Mouse (Mus musculus): ENCODE results near the gene Papss2.
"Not testable (repeated sequence)": the region's sequence is repeated elsewhere in the genome, so short reads cannot be mapped to it uniquely, and the experiment has no call there.

Gene Papss2

DNA sequence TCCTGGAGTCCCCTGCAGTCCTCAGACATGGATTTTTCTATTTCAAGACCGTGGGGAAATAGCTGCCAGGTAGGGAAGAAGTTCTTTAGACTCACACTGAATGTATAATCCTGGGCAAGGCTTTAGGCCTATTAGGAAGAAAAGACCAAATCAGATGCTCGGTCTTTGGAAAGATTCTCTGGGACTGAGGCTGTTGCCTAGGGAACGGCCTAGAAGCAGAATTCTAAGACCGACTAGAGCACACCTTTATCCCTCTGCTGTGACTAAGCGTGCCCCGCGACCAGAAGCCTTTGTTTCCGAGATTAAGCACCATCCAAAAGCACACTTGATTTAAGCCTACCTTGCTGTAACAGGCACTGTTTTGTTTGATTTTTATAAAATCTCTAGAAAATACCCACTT lies 46.4 kb downstream of the Papss2 start:
- DNase-seq: no peak

DNA sequence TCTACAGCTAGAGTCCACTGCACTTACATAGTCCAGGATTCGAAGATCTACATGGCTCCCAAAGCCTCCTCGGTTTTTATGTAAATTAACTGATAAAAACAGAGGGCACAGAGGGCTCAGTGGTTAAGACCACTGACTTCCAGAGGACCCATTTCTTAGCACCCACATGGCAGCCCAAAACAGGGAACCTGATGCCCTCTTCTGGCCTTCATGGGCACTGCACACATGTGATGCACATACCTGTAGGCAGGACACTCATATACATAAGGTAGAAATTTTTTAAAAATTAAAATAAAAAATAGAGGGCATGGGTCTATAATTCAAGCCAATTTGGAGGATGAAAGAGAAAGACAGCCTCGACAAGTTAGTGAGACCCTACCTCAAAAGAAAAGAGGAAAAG lies 48.1 kb downstream of the Papss2 start:
- DNase-seq: no peak

DNA sequence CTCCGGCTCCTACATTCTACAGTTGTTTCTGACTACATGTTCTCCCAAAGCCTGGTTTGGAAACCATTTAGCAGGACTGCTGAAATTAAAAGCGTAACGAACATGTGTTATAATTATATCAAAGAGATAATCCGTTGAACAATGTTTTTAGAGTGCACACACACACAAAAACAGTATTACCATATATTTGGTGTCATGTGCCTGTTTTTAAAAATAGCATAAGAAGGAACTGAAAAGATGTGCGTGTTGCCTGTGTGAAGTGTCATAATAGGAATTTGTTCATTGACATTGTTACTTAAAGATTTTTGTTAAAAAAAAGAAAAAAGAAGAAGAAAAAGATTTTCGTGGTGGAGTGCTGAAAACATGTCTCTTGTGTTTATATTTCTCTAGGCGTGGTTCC lies 50.3 kb downstream of the Papss2 start:
- DNase-seq: no peak

DNA sequence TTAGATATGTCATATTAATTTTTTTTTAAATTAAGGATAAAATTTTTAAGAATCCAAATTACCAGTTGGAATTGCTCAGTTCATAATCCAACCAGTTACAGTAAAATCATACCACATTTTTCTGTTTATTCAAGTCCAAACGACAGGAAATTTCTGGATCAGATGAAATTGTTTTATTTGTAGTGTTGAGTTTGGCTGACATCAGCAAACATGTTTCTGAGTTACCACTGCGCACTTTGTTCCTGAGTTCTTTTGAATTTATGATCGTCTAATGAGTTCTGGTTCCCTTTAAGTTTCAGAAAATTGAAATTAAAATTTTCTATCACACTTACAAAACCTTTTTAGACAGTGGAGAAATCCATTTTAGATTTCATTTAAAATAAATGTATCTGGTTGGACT lies 50.8 kb downstream of the Papss2 start:
- no peak for DNase-seq

DNA sequence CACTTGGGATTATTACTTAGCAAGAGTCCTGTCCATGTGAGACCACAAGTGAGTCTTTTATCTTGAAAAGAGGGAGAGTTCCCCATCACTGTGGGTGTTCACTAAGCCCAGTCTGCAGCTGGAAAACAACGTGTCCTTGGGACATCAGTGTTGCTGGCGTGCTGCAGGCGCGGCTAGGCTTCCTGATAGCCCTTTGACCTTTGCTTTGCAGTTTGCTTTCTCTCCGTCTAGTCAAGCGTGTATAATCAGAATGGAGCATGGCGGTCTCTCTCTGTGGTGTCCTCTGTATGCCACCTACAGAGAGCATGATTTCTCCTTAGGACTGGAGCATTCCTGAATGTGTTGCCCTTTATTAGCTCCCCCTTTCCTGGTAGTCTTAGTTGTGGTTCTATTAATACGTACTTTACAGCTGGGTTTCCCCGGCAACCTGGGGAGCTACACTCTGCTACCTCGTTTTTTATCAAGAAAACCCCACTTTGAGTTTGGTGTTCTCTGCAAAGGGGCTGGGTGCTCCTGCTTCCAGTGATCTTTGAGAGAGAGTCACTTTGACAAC lies 52.5 kb downstream of the Papss2 start:
- DNase-seq: no peak

DNA sequence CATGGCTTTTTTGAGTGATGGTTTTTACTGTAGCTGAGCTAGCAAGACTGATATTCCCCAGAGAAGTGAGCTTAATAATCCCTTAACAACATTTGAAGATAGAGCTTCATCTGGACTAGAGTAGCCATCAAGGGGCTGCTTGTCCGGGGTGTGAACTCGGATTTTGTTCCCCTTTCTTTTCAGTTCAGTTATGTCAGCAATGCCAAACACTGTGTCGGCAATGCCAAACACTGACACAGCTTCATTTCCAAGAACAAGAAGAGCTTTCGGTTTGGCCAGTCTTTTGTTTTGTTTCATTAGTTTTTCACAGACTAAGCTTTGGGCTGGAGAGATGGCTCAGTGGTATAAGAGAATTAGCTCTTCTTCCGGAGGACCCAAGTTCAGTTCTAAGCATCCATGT lies 55.5 kb downstream of the Papss2 start:
- no peak for DNase-seq

DNA sequence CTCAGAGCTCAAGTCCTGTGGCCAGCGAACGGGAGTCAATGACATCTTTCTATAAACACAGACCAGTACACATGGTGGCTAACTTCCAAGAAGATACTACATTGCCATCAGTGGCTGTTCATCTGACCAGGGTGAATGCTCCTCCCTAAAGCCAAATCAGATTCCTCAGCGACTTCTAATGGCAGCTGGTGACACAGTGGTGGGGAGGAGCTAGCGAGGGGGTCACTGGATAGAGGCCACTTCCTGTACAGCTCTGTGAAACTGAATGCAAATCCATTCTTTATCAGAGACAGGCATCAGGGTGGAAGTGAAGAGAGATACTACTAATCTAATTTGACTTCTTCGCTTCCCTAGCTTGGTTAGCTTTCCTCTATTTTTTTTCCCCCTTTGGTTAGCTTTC lies 57.5 kb downstream of the Papss2 start:
- peak; percentile 26 for DNase-seq

DNA sequence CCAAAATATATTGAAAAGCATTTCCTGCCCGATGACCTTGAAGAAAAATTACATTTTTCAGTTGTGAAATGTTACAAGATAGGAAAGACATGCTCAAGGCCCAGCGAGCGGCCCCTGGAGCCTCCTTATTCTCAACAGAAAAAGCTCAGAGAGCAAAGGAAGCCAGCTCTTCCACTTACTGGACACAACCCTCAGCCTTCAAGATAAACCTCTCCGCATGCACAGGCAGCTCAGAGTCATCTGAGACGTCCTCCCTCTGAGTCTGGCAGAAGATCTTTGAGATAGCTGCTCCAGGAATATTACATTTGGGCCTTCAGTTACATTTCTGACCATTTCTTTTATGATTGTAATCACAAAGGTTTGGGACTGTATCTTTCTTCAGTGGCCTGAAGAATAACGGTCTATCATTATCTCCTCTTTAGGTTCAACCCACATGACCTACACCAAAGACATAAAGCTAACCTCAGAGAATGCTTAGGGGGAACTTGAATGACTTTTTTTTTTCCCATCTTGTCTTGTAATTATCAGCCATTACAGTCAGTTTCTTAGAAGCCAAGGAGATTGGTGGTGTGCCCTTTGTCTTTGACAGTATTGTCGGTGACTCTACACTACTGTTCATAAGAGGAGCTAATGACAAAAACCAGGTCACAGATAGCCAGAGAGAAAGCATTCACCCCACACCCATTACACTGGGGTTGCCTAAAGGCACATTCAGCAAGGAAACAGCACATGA lies 58.2 kb downstream of the Papss2 start:
- DNase-seq: peak; percentile 31

DNA sequence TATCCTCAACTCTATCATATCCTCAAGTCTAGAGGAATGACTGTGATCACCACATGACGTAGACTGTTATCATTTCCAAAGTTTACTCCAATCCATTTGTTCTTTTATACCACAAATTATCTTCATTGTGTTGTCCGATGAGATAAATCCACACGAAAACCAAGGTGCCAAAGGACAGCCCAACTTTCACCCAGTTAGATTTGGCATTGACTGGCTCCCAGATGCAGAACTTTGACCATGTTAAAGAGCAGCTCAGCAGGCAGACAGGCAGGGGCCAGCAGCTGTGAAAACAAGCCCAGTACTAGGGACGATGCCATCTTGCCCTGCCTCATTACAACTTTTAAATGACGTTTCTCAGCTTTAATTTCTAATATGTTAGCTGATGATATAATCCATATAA lies 63.8 kb downstream of the Papss2 start:
- DNase-seq: no peak

DNA sequence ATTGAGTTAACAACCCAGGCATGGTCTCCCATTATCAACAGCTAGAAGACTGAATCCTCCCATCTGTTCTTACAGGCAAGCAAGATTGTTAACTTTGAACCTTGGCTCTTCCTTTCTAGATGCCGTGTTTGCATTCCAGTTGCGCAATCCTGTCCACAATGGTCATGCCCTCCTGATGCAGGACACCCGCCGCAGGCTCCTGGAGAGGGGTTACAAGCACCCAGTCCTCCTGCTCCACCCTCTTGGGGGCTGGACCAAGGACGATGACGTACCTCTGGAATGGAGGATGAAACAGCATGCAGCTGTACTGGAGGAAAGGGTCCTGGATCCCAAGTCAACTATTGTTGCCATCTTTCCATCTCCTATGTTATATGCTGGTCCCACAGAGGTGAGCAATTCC lies 67.3 kb downstream of the Papss2 start:
- peak; percentile 14 for DNase-seq

DNA sequence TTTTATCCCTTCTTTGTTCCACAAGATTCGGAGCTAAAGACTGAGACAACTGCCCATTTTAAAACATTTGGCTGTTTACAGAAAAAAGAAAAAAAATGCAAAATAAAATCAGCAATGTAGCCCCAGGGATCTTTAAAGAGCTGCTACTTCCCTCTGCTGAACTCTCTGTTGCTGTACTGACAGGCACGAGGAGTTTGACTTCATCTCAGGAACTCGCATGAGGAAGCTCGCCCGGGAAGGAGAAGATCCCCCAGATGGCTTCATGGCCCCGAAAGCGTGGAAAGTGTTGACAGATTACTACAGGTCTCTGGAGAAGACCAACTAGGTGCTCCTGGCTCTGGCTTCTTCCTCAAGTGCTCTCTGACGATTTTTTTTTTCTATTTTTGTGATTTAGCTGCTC lies 69.7 kb downstream of the Papss2 start:
- no peak for DNase-seq

DNA sequence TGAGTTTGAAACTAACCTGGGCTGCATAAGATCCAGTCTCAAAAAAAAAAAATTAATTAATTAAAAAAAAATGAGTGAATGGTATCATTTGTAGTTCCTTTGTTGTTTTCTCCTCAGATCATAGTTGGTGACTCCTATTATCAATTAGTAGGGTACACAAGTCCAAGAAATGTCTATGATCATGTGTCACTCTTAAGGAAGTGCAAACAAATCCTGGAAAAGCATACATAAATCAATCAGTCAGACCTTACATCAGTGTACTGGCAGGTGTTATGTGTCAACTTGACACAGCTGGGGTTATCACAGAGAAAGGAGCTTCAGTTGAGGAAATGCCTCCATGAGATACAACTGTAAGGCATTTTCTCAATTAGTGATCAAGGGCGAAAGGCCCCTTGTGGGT lies 72.2 kb downstream of the Papss2 start:
- DNase-seq: not testable (repeated sequence)

DNA sequence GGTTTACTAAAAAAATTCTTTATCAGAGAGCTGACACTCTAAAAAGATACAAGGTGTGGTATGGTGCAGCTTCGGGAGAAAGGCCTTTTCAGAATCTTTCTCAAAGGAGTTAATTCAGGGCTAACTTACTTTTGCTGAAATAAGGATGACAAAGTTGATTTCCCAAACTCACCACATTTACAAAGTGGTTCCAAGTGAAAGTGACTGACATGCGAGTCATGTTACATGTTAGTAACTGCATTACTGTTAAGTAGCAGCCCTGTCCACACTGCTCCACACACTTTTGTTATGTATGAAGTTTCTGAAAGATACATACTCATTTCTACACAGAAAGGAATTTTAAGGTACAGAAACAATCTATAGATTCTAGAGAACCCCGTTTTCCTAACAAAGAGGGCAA lies 80.2 kb downstream of the Papss2 start:
- no peak for DNase-seq

DNA sequence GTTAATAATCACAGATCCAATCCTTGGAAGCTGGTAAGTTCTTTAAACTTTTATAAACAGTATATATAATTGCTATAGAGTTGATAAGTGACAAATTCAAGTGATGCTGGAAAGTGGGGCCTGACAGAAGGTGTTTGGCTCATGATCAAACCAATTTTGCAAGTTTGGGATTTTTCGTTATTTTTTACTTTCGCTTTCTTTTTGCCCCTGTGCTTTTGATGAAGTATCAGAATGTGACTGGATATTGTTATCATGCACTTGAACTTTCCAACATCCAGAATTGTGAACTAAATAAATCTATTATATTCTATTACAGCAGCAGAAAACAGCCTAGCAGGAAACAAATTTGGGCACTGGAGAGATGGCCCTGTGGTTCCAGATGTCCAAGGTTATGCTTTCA lies 85.3 kb downstream of the Papss2 start:
- no peak for DNase-seq

DNA sequence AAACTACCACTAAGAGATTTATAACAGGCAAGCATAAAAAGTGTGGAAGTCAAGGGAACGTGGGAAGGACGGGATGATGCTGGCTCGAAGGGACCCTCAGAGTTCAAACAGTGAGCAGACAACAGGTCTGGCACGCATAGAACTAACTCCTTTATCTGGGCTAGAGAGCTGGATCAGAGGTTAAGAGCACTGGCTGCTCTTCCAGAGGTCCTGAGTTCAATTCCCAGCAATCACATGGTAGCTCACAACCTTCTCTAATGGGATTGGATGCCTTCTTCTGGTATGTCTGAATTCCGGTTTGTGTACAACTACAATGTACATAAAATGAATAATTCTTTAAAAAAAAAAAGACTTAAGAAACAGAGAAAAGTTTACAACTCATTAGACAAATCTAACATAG lies 87.5 kb downstream of the Papss2 start:
- no peak for DNase-seq

DNA sequence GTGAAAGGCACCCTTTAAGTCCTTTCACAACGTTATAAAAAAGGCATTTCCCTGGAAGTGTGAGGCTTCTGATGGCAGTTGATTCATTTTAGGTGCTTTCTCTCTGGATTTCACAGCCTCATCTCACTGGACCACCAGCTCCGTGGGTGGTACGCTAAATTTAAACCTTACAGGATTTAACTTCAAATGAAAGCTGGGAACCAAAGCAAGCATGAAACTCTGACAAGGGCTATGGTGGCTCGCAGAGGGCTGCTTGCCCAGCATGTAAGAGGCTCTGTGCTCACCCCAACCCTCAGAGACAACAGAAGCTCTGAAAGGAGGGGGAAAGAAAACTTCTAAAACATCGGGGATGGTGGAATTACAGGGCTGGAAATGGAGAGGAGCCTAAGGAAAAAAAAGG lies 92.1 kb downstream of the Papss2 start:
- no peak for DNase-seq

DNA sequence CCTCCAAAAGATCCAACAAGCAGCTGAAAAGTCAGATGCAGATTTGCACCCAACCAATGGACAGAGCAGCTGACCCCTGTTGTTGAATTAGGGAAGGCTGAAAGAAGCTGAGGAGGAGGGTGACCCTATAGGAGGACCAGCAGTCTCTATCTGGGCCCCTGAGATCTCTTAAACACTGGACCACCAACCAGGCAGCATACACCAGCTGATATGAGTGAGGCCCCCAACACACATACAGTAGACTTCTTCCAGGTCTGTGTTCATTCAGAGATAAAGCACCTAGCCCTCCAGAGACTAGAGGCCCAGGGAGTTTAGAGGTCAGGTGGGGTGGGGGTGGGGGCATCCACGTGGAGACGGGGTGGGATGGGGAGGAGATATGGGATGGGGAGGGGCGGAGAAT lies 92.6 kb downstream of the Papss2 start:
- DNase-seq: not testable (repeated sequence)

DNA sequence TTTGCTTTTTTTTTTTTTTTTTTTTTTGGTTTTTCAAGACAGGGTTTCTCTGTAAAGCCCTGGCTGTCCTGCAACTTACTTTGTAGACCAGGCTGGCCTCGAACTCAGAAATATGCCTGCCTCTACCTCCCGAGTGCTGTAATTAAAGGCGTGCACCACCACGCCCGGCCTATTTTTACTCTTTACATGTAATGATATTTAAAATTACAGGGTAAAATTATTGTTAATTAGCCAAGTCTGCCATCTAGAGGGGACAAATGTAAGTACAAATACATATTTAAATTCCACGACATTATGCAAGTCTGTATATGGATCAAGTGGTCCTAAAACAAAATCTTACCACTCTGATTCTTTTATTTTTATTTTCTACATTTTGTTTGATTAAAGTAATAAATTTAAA lies 94.1 kb downstream of the Papss2 start:
- no peak for DNase-seq

DNA sequence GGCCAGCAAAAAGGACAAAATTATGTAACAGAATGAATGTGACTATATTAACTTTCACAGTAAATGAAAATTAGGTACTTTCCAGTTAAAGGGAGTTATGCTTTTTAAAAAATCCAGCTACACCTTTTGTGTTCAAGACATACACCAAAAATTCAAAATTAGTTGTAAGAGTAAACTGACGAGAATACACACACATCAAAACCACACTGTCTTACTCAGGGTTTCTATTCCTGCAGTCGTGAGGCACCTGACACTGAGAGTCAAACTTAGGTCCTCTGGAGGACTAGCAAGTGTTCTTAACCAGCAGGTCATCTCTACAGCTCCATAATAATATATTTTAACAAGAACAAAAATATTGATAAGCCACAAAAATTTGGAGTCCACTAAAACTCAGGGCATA lies 101.1 kb downstream of the Papss2 start:
- DNase-seq: no peak

DNA sequence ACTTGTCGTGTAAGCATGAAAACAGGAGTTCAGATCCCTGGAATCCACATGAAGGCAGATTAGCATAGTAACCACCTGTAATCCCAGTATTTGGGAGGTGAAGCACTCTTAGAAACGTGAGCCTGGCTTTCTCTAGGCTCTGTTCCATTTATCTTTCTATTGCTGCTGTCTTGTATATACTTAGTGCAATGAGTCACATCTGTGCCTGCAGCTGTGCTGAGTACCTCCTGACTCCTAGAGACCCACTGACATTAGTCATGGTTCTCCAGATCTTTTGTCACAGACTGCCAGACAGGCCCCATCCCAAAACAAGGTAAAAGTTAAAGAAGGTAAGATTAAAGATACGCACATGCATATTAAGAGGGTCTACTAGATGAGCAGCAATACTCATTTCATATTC lies 106.6 kb downstream of the Papss2 start:
- DNase-seq: no peak

DNA sequence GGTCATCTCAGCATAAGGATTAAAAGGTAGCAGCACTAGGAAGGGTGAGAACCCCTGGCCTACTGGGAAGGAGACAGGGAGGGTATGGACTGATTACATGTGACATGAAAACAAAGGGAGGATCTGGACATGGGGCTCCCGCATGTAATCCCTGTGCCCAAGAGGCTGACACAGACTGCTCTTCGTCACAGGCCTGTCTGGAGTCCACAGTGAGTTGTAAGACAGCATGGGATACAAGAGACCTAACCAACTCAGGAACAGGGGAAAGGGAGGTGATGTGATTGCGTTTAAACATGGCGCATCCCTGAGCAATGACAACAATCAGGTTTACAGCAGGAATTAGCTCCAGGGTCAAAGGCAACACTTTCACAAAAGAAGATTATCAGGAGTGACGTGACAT lies 113.4 kb downstream of the Papss2 start:
- no peak for DNase-seq

DNA sequence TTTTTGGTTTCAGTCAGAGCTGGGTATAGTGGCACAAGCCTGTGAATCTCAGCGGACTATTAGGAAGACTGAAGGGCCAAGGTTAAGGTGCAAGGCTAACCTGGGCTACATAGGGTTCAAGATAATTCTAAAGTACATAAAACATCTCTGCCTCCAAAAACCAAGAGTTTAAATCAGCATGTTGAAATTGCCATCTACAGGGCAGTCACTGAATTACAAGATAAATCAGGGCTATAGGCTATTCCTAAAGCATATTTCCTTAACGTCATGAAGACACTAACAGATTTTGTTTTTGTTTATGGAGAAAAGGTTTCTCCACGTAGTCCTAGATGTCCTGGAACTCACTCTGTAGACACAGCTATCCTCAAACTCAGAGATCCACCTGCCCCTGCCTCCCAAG lies 114.7 kb downstream of the Papss2 start:
- DNase-seq: no peak

DNA sequence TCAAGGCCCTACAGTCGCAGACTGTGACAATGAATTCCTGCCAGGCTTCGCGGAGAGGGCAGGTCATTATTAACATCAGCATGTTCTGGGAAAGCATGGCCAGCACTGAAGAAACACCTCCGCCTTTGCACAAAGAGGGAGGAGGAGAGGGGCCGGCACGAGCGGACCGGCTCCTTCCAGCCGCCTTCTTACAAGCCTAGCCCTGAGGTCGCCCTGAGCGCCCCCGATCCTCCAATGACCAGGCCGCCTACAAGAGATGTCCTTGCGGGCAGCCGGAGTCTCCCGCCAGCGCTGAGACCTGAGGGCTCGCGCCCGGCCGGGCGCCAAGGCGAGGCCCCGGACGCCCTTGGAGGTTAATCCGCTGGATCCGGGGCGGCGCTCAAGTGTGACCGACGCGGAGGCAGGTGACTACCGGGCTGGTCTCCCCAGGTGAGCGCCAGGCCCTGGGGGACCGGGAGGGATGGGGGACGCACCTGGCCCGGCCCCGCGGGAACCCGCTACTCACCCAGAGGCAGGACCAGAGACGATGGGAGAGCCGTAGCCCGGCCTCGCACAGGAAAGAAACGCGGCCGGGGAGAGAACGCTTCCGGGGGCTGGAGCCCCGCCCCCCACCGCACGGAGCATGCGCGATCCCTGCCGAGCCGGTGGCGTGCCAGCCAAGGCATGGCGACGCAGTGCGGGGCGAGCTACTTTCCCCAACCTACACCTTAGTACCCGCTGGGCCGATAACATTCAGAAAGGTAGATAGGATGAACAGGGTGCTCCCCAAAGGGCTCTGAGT lies 116.4 kb downstream of the Papss2 start:
- peak; percentile 94 for DNase-seq

DNA sequence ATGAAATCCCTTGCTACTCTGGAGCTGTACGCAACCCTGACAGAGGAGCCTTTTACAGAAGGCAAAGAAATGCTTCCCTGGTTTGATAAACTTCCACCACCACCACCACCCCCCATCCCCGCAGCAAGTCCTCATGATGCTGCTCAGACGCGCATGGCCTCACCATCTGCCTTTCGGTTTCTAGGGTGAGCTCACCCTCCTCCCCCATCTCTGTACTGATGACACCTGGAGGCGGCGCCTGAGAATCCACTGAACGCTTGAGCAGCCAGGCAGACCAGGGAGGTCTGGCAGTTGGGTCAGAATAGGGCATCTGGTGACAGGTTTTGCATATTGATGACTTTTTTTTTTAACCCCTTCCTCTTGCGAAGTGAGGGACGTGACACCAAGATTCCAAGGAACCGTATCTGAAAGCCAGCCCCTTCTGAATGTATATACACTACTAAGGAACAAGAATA lies 117.0 kb downstream of the Papss2 start:
- DNase-seq: peak; percentile 83
